Mouse (Mus musculus): ENCODE measurements around the gene Atp6v1g3. TPM values are rescaled to one million over a fixed set of nuclear protein-coding genes. Genes with fewer than 3 reads are reported as not detected.

Gene Atp6v1g3
- total RNA-seq, 1 experiment from 2014 or later = not detected

- ATAC-seq (ENCODE audit: extremely low read depth, insufficient number of reproducible peaks, low FRiP score, poor library complexity, severe bottlenecking) = no peak
Observed at GRCm38 (mm10) chr1:138330556-138330955, 57.0 kb downstream of the Atp6v1g3 start.

GRCm38 (mm10) chr1:138331596-138331995 lies 58.1 kb downstream of the Atp6v1g3 start:
- ATAC-seq (ENCODE audit: extremely low read depth, insufficient number of reproducible peaks, low FRiP score, poor library complexity, severe bottlenecking) = no peak

- ATAC-seq (ENCODE audit: extremely low read depth, insufficient number of reproducible peaks, low FRiP score, poor library complexity, severe bottlenecking) = no peak
Observed at GRCm38 (mm10) chr1:138334701-138335100, 61.2 kb downstream of the Atp6v1g3 start.

- ATAC-seq (ENCODE audit: extremely low read depth, insufficient number of reproducible peaks, low FRiP score, poor library complexity, severe bottlenecking) = no peak
Observed at GRCm38 (mm10) chr1:138337417-138337816, 63.9 kb downstream of the Atp6v1g3 start.

Other genes starting within 250 kb of the Atp6v1g3 start
- gene Ptprc, start 98.0 kb upstream of the Atp6v1g3 start, total RNA-seq (2017) = 2,566 and 2,727 TPM in 2 replicates